Mouse (Mus musculus) embryo, embryonic 11 days (tissue): ENCODE data around the gene Areg.

Experiments used
- DNase-seq: peaks from one replicate; pipeline ENCODE4 v3.0.0-alpha.2; 2015

Areg gene

DNA sequence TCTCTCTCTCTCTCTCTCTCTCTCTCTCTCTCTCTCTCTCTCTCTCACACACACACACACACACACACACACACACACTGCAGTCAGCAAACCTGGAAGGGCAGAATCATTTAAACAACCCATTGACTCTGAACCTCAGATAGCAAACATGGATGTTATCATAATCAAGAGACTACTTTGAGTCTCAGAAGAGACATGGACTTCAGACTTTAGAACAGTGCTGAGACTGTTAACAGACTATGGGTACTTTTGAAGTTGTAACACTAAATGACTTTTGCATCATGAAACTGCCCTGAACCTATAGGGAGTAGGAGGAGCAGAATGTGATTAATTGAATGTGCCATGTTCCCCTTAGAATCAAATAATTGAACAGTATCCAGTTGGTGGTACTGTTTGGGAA is 37.0 kb downstream of the Areg start:
- DNase-seq = no peak

DNA sequence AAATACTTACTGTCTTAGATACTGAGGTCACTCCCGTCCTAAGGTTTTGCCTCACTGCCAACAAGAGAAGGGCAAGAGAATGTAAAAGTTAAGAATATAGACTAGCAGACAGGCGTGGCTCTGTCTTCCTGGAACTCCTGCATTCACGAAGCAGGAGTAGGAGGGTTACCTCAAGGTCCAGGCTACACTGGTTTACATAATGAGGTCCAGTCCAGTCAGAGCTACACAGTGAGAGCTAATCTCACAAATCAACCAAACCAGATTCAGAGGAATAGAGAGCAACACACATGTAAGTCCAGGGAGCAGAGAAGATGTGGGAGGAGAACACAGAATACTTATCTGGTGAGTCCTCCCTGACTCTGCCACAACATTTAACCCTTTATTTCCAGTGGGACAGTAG is 55.2 kb downstream of the Areg start:
- no peak for DNase-seq
